In genomic region chr2:127559070-127559966, GRCm38 (mm10) we compare ENCODE assay signal across 8 mouse cellular contexts. TPM values are rescaled to one million over a fixed set of nuclear protein-coding genes. Genes with fewer than 3 reads are reported as not detected.
DNase-seq lines count a peak whose midpoint lies in the region; ATAC-seq lines count a peak whose summit lies in the region.

No protein-coding gene starts in this region.

- H3K9ac ChIP-seq in hindbrain, embryonic 12.5 days: 0 out of 2 replicates have a peak overlapping the region, but pooled peaks have one; percentile 24

- peak overlapping the region; percentile 45 for H3K4me2 ChIP-seq in hindbrain, embryonic 12.5 days (replicated peaks)

- H3K36me3 ChIP-seq in hindbrain, embryonic 12.5 days: no peaks in the 10 kb centered on the region

- ATAC-seq in hindbrain, embryonic 12.5 days (ENCODE audit: low FRiP score): peak; percentile 99

- H3K4me3 ChIP-seq in hindbrain, embryonic 12.5 days: peak overlapping the region; percentile 23

- WGBS in hindbrain, embryonic 12.5 days: 13% methylated on average over 18 of the region's 18 CpGs

- no peaks in the 10 kb centered on the region for H3K9me3 ChIP-seq in hindbrain, embryonic 12.5 days (replicated peaks)

- peak; percentile 85 for DNase-seq in Muller cell, postnatal 12 days (ENCODE audit: inconsistent ontology term)
- DNase-seq in cerebellum, adult 9-10 months: peak; percentile 92
- peak; percentile 89 to 96 for DNase-seq in frontal cortex, postnatal 10 days (ENCODE audit: low spot score in 2 of 2)
- peak; percentile 81 to 98 for DNase-seq in layer of hippocampus, postnatal 25 days (ENCODE audit: extremely low spot score in 1 of 2, low spot score in 1 of 2)
- peak; percentile 85 for DNase-seq in lung, postnatal 14 days
- DNase-seq in retina, embryonic 14.5 days (ENCODE audit: low spot score): peak; percentile 98
- DNase-seq in thymus, postnatal 4 days: peak; percentile 93

- no peak overlapping the region for H3K27ac ChIP-seq in hindbrain, embryonic 12.5 days

- H3K27me3 ChIP-seq in hindbrain, embryonic 12.5 days: peaks cover 6% of the 10 kb centered on the region; the same call in 1 of the 2 replicates

- H3K4me1 ChIP-seq in hindbrain, embryonic 12.5 days: peaks cover 4% of the 10 kb centered on the region

RNA-seq across cellular contexts. Expression of gene Prom2, which starts 18.1 kb away (rescaled TPM):
- polyA plus RNA-seq in hindbrain, embryonic 12.5 days (2016; fragmentation: Nextera tagmentation; extraction: Ambion mirVana): 0.42 and 0.77 TPM in 2 replicates
- total RNA-seq in layer of hippocampus, postnatal 25 days (2021): under 1 TPM in 1 of 2 experiments, not detected in 1; 0.05 TPM

RNA-seq across cellular contexts. Expression of gene Zfp661, which starts 27.6 kb away (rescaled TPM):
- polyA plus RNA-seq in hindbrain, embryonic 12.5 days (2016; fragmentation: Nextera tagmentation; extraction: Ambion mirVana): 8.0 and 8.4 TPM in 2 replicates
- 1 to 10 TPM; 8.3 to 8.9 TPM for total RNA-seq in layer of hippocampus, postnatal 25 days (2021)

RNA-seq across cellular contexts. Expression of gene Mrps5, which starts 27.7 kb away (rescaled TPM):
- 141 and 149 TPM in 2 replicates for polyA plus RNA-seq in hindbrain, embryonic 12.5 days (2016; fragmentation: Nextera tagmentation; extraction: Ambion mirVana)
- total RNA-seq in layer of hippocampus, postnatal 25 days (2021): 100 to 1,000 TPM in 1 of 2 experiments, 10 to 100 TPM in 1; 81.1 to 102 TPM

RNA-seq across cellular contexts. Expression of gene Kcnip3, which starts 37.4 kb away (rescaled TPM):
- polyA plus RNA-seq in hindbrain, embryonic 12.5 days (2016; fragmentation: Nextera tagmentation; extraction: Ambion mirVana): 1.4 and 3.5 TPM in 2 replicates
- 10 to 100 TPM; 63.9 to 73.7 TPM for total RNA-seq in layer of hippocampus, postnatal 25 days (2021)
